Mouse (Mus musculus): ENCODE data around the gene Ano1. TPM values are rescaled to one million over a fixed set of nuclear protein-coding genes. Genes with fewer than 3 reads are reported as not detected.

Gene Ano1
- polyA plus RNA-seq, 1 experiment from 2014 or later: 4.2 TPM

- no peak overlapping the region for H3K9ac ChIP-seq (replicated peaks)
- no peak overlapping the region for H3K4me2 ChIP-seq
- ATAC-seq (ENCODE audit: low FRiP score): peak; percentile 35; the same call in 1 of the 2 replicates
- WGBS: 72% methylated on average over 11 of the region's 11 CpGs
- no peaks in the 10 kb centered on the region for H3K27me3 ChIP-seq (replicated peaks)
- no peaks in the 10 kb centered on the region for H3K36me3 ChIP-seq
- no peaks in the 10 kb centered on the region; the same call in 1 of the 2 replicates for H3K4me1 ChIP-seq
- no peak overlapping the region for H3K27ac ChIP-seq (replicated peaks)
- no peak overlapping the region for H3K4me3 ChIP-seq (replicated peaks)
- H3K9me3 ChIP-seq (replicated peaks): no peaks in the 10 kb centered on the region
Observed at GRCm38 (mm10) chr7:144764537-144765282, 12.9 kb upstream of the Ano1 start.

GRCm38 (mm10) chr7:144764013-144764412 lies 12.2 kb upstream of the Ano1 start:
- H3K27ac ChIP-seq (replicated peaks): no peak overlapping the region
- ATAC-seq (ENCODE audit: low FRiP score): no peak

GRCm38 (mm10) chr7:144762496-144763235 lies 10.9 kb upstream of the Ano1 start:
- Histone ChIP-seq H3K9me3 (replicated peaks) (no peaks in the 10 kb centered on the region), H3K4me3 (replicated peaks) (no peak overlapping the region), H3K9ac (replicated peaks) (no peak overlapping the region), H3K4me2 (no peak overlapping the region), H3K27me3 (replicated peaks) (no peaks in the 10 kb centered on the region), H3K4me1 (no peaks in the 10 kb centered on the region), H3K36me3 (no peaks in the 10 kb centered on the region), H3K27ac (replicated peaks) (no peak overlapping the region)
- ATAC-seq (ENCODE audit: low FRiP score): no peak
- WGBS: 70% methylated on average over 16 of the region's 16 CpGs

More at GRCm38 (mm10) chr7:144764013-144764412, 12.2 kb upstream of the Ano1 start:
- Histone ChIP-seq H3K9ac (replicated peaks) (no peak overlapping the region), H3K36me3 (no peaks in the 10 kb centered on the region), H3K9me3 (replicated peaks) (no peaks in the 10 kb centered on the region), H3K4me1 (no peaks in the 10 kb centered on the region), H3K27me3 (replicated peaks) (no peaks in the 10 kb centered on the region), H3K4me2 (no peak overlapping the region), H3K4me3 (replicated peaks) (no peak overlapping the region)
- WGBS: 90% methylated on average over 2 of the region's 2 CpGs

- Histone ChIP-seq H3K4me1 (no peaks in the 10 kb centered on the region), H3K4me3 (replicated peaks) (no peak overlapping the region), H3K9ac (replicated peaks) (no peak overlapping the region), H3K27ac (replicated peaks) (peak overlapping the region; percentile 18; the same call in 1 of the 2 replicates), H3K27me3 (replicated peaks) (no peaks in the 10 kb centered on the region), H3K9me3 (replicated peaks) (no peaks in the 10 kb centered on the region), H3K36me3 (no peaks in the 10 kb centered on the region), H3K4me2 (no peak overlapping the region)
- WGBS: 42% methylated on average over 9 of the region's 9 CpGs
- ATAC-seq (ENCODE audit: low FRiP score): no peak
Observed at GRCm38 (mm10) chr7:144760228-144760627, 8.5 kb upstream of the Ano1 start.

- 88% methylated on average over 2 of the region's 2 CpGs for WGBS
- Histone ChIP-seq H3K27me3 (replicated peaks) (no peaks in the 10 kb centered on the region), H3K36me3 (no peaks in the 10 kb centered on the region), H3K27ac (replicated peaks) (no peak overlapping the region), H3K9ac (replicated peaks) (no peak overlapping the region), H3K9me3 (replicated peaks) (no peaks in the 10 kb centered on the region), H3K4me3 (replicated peaks) (no peak overlapping the region), H3K4me2 (no peak overlapping the region), H3K4me1 (no peaks in the 10 kb centered on the region)
- ATAC-seq (ENCODE audit: low FRiP score): no peak
Observed at GRCm38 (mm10) chr7:144759455-144759854, 7.7 kb upstream of the Ano1 start.

- no peaks in the 10 kb centered on the region for H3K27me3 ChIP-seq (replicated peaks)
- no peak overlapping the region for H3K27ac ChIP-seq (replicated peaks)
- no peaks in the 10 kb centered on the region for H3K9me3 ChIP-seq (replicated peaks)
- WGBS: 76% methylated on average over 11 of the region's 11 CpGs
- H3K9ac ChIP-seq (replicated peaks): no peak overlapping the region
- no peaks in the 10 kb centered on the region for H3K36me3 ChIP-seq
- ATAC-seq (ENCODE audit: low FRiP score): no peak
- no peak overlapping the region for H3K4me3 ChIP-seq (replicated peaks)
- H3K4me2 ChIP-seq: no peak overlapping the region
- H3K4me1 ChIP-seq: peaks cover 5% of the 10 kb centered on the region; the same call in 1 of the 2 replicates
Observed at GRCm38 (mm10) chr7:144755511-144756378, 4.0 kb upstream of the Ano1 start.

GRCm38 (mm10) chr7:144754722-144755121 lies 2.9 kb upstream of the Ano1 start:
- H3K9ac ChIP-seq (replicated peaks): no peak overlapping the region
- no peaks in the 10 kb centered on the region for H3K27me3 ChIP-seq (replicated peaks)
- no peak overlapping the region for H3K4me2 ChIP-seq
- no peak overlapping the region for H3K27ac ChIP-seq (replicated peaks)
- no peak for ATAC-seq (ENCODE audit: low FRiP score)
- H3K36me3 ChIP-seq: no peaks in the 10 kb centered on the region
- 81% methylated on average over 2 of the region's 2 CpGs for WGBS
- peaks cover 5% of the 10 kb centered on the region; the same call in 1 of the 2 replicates for H3K4me1 ChIP-seq
- H3K9me3 ChIP-seq (replicated peaks): no peaks in the 10 kb centered on the region
- H3K4me3 ChIP-seq (replicated peaks): no peak overlapping the region

GRCm38 (mm10) chr7:144753657-144754031 lies 1.9 kb upstream of the Ano1 start:
- H3K27me3 ChIP-seq (replicated peaks): no peaks in the 10 kb centered on the region
- no peaks in the 10 kb centered on the region for H3K36me3 ChIP-seq
- no peak overlapping the region for H3K4me2 ChIP-seq
- peaks cover 5% of the 10 kb centered on the region; the same call in 1 of the 2 replicates for H3K4me1 ChIP-seq
- 87% methylated on average over 9 of the region's 9 CpGs for WGBS
- ATAC-seq (ENCODE audit: low FRiP score): no peak
- no peak overlapping the region for H3K9ac ChIP-seq (replicated peaks)
- H3K27ac ChIP-seq (replicated peaks): no peak overlapping the region
- no peaks in the 10 kb centered on the region for H3K9me3 ChIP-seq (replicated peaks)
- H3K4me3 ChIP-seq (replicated peaks): no peak overlapping the region

- Histone ChIP-seq H3K9me3 (replicated peaks) (no peaks in the 10 kb centered on the region), H3K27me3 (replicated peaks) (no peaks in the 10 kb centered on the region), H3K36me3 (no peaks in the 10 kb centered on the region), H3K9ac (replicated peaks) (no peak overlapping the region), H3K4me3 (replicated peaks) (no peak overlapping the region), H3K4me2 (no peak overlapping the region), H3K27ac (replicated peaks) (no peak overlapping the region), H3K4me1 (peaks cover 5% of the 10 kb centered on the region; the same call in 1 of the 2 replicates)
- 63% methylated on average over 14 of the region's 14 CpGs for WGBS
- no peak for ATAC-seq (ENCODE audit: low FRiP score)
Observed at GRCm38 (mm10) chr7:144752919-144753656, 1.3 kb upstream of the Ano1 start.

- no peak for ATAC-seq (ENCODE audit: low FRiP score)
- WGBS: 55% methylated on average over 2 of the region's 2 CpGs
- Histone ChIP-seq H3K27me3 (replicated peaks) (no peaks in the 10 kb centered on the region), H3K4me3 (replicated peaks) (no peak overlapping the region), H3K9ac (replicated peaks) (no peak overlapping the region), H3K4me1 (no peaks in the 10 kb centered on the region), H3K36me3 (no peaks in the 10 kb centered on the region), H3K9me3 (replicated peaks) (no peaks in the 10 kb centered on the region), H3K4me2 (no peak overlapping the region), H3K27ac (replicated peaks) (no peak overlapping the region)
Observed at GRCm38 (mm10) chr7:144747756-144748155, 4.0 kb downstream of the Ano1 start.

GRCm38 (mm10) chr7:144746466-144746865 lies 5.3 kb downstream of the Ano1 start:
- WGBS: 84% methylated on average over 4 of the region's 4 CpGs

More at GRCm38 (mm10) chr7:144746466-144746865, 5.3 kb downstream of the Ano1 start:
- Histone ChIP-seq H3K27ac (replicated peaks) (no peak overlapping the region), H3K9ac (replicated peaks) (no peak overlapping the region), H3K4me2 (no peak overlapping the region), H3K4me3 (replicated peaks) (no peak overlapping the region), H3K9me3 (replicated peaks) (no peaks in the 10 kb centered on the region), H3K4me1 (no peaks in the 10 kb centered on the region), H3K36me3 (no peaks in the 10 kb centered on the region), H3K27me3 (replicated peaks) (no peaks in the 10 kb centered on the region)
- ATAC-seq (ENCODE audit: low FRiP score): no peak
